Mouse (Mus musculus) kidney, adult 2 months (tissue): ENCODE data around the gene Med15. TPM values are rescaled to one million over a fixed set of nuclear protein-coding genes. Genes with fewer than 3 reads are reported as not detected.

Source experiments
- DNase-seq: peaks from one replicate; pipeline ENCODE4 v3.0.0; 2021
- H3K27ac ChIP-seq: fragments of 200-500 bp; 2 replicates; pipeline ENCODE4 v1.5.1; 2012; ENCODE audit warnings: low read depth, low read length, control low read depth, inconsistent platforms; ENCODE audit not compliant: insufficient read depth
- H3K27me3 ChIP-seq: fragments of 200-500 bp; replicated peaks from 2 replicates; pipeline ENCODE4 v1.6.1; 2012; ENCODE audit warnings: mild to moderate bottlenecking, moderate library complexity, low read length, inconsistent platforms; ENCODE audit not compliant: control insufficient read depth, insufficient read depth
- H3K36me3 ChIP-seq: fragments of 200-500 bp; 2 replicates; pipeline ENCODE4 v1.6.1; 2012; ENCODE audit warnings: mild to moderate bottlenecking, moderate library complexity, low read length, inconsistent platforms; ENCODE audit not compliant: control insufficient read depth, insufficient read depth
- H3K4me1 ChIP-seq: fragments of 200-500 bp; 2 replicates; pipeline ENCODE4 v1.6.1; 2011; ENCODE audit warnings: low read length; ENCODE audit not compliant: control insufficient read depth, insufficient read depth
- H3K4me3 ChIP-seq: fragments of 200-500 bp; 2 replicates; pipeline ENCODE4 v1.5.1; 2011; ENCODE audit warnings: mild to moderate bottlenecking, low read depth, low read length, control low read depth; ENCODE audit not compliant: insufficient read depth
- CTCF ChIP-seq: fragments of 200-500 bp; conservative IDR thresholded peaks from 2 replicates; pipeline ENCODE4 v1.5.1; 2011; ENCODE audit warnings: low read depth, mild to moderate bottlenecking, control low read depth, low read length, moderate library complexity, mixed read lengths; ENCODE audit not compliant: insufficient read depth, insufficient read length
- POLR2A ChIP-seq: fragments of 200-500 bp; IDR thresholded peaks from one replicate; pipeline ENCODE4 v1.6.1; 2011; ENCODE audit warnings: low read depth, low read length, control low read depth
- WGBS: fragments of 180-500 bp; shearing (Covaris S2); methylation state at CpG from one replicate; pipeline ENCODE4 v1.1.7; 2018; 5-methylcytosine and 5-hydroxymethylcytosine counted together
- polyA plus RNA-seq: library from polyadenylated mRNA; depleted of rRNA; stranded (reverse); fragments of >200 nt; gene quantifications from 2 replicates; pipeline ENCODE4 v1.2.3, GENCODE M21; 2012

Med15 gene
- polyA plus RNA-seq, 1 experiment: 48.6 TPM

GRCm38 (mm10) chr16:17649925-17650605, 82.6 kb downstream of the Med15 start:
- TF ChIP-seq POLR2A: no peak
- no peak for TF ChIP-seq CTCF
- H3K36me3 ChIP-seq: no peaks in the 10 kb centered on the region; the same call in none of the 2 replicates
- H3K27me3 ChIP-seq: no peaks in the 10 kb centered on the region
- WGBS: 88% methylated on average over 16 of the region's 16 CpGs
- no peak for DNase-seq
- H3K4me3 ChIP-seq: no peak overlapping the region
- no peak overlapping the region for H3K27ac ChIP-seq
- H3K4me1 ChIP-seq: no peaks in the 10 kb centered on the region; the same call in 1 of the 2 replicates

DNA sequence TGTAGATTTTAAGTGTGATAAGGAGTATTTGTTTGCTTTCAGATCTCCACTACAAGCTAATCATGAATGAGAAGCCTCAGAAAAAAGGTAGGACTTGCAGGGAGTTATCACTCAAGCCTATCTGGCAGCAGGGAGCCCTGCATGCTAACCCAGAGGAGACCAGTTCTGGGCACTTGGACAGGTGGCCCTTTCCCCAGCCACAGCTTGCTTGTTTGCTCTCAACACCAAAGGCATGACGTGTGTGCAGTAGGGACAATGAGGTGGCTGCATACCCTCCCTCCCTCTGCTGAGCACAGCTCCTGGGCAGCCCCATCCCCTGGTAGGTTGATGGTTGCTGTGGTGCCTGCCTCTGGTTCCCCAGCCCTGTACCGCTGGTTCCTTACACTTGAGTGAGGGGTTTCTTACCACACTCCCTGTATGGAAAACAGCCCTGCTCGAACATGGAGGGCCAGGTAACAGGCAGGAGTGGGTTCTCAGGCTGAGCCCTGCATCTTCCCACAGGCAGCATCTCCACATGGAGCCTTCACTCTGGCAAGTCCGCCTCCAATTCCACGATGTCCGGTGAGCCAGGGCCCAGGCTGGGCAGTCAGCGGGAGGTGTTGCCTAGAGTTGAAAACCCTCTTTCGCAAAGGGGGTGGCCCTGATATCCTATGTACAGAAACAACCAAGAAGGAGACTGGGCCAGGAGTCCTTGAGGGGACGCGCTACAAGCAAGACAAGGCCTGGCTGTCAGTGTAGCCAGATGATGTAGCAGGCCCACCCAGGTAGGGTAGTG, 84.9 kb downstream of the Med15 start:
- Histone ChIP-seq H3K4me1 (no peaks in the 10 kb centered on the region; the same call in 1 of the 2 replicates), H3K4me3 (no peak overlapping the region), H3K36me3 (no peaks in the 10 kb centered on the region; the same call in 1 of the 2 replicates), H3K27me3 (no peaks in the 10 kb centered on the region), H3K27ac (no peak overlapping the region)
- 93% methylated on average over 10 of the region's 10 CpGs for WGBS
- no peak for TF ChIP-seq POLR2A
- no peak for TF ChIP-seq CTCF
- no peak for DNase-seq

GRCm38 (mm10) chr16:17647156-17647555, 85.5 kb downstream of the Med15 start:
- WGBS: 71% methylated on average over 1 of the region's 1 CpGs
- H3K4me3 ChIP-seq: no peak overlapping the region
- DNase-seq: no peak
- no peaks in the 10 kb centered on the region for H3K27me3 ChIP-seq
- TF ChIP-seq POLR2A: no peak
- no peak for TF ChIP-seq CTCF
- H3K4me1 ChIP-seq: no peaks in the 10 kb centered on the region; the same call in 1 of the 2 replicates
- no peaks in the 10 kb centered on the region; the same call in 1 of the 2 replicates for H3K36me3 ChIP-seq
- no peak overlapping the region for H3K27ac ChIP-seq

DNA sequence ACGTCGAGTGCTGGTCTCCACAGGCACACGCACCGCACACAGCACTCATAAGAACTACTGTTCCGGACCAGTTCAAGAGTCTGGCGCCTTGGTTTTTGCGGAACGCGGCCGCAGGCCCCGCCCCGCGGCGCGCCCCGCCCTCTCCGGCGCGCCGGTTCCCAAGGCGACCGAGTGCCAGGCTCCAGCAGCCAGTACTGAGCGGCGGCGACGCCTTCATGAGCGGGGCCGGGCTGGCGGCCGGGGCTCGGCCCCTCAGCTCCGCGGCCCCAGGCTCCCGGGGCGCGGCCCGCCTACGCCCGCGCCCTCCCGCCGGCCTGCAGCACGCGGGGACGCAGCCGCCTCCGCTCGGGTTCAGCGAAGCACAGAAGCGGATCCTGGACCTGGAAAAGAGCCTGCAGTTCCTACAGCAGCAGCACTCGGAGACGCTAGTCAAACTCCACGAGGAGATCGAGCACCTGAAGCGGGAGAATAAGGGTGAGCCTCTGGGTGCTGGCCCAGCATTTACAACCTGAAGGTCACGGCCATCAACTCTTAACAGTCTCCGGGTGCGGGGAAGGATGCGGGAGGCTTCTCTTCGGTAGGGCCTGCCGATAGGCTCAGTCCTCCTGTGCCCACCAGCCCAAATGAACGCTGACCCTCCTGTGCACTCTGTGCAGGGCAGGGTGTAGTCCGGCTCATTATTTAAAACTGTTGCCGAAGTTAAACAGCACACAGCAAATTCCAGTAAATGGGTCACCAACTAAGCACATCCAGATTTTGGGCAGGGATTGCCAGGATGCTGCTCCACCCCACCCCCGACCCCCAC, 86.2 kb downstream of the Med15 start, which contains the start of gene Ccdc74a:
Gene Ccdc74a (plus strand): TSS at position 161 of the 805 bp plus-strand sequence.
- H3K4me3 ChIP-seq: peak within 1 kb of the TSS; percentile 56
- H3K27ac ChIP-seq: no peak within 1 kb of the TSS
- 2% methylated on average over 65 of the region's 65 CpGs for WGBS

DNA sequence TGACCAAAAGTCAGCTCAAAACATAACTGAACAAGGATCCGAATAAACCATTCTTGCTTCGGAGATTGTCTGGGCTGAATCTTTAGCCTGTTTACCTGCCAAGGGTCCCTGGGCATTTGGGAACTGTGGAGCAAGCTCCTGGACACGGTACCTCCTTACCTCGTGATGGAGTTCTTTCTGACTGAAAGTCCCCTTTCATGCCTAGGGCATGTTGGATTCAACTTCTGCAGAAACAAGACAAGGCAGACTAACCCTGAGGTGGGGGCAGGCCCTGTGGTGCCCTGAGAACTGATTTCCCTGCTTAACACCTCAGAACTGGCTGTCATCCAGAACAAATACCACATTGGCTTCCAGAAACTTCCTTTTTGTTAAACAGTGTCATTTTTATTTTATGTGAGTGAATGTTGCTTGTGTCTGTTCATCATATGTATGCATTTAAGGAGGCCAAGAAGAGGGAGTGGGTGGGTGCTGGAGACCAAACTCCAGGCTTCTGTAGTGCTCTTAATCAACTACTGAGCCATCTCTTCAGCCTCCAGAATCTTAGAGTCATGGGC, 89.2 kb downstream of the Med15 start:
- Histone ChIP-seq H3K4me3 (no peak overlapping the region), H3K27ac (no peak overlapping the region), H3K4me1 (no peaks in the 10 kb centered on the region; the same call in 1 of the 2 replicates), H3K36me3 (no peaks in the 10 kb centered on the region; the same call in 1 of the 2 replicates), H3K27me3 (no peaks in the 10 kb centered on the region)
- TF ChIP-seq CTCF (no peak), POLR2A (no peak)
- no peak for DNase-seq
- WGBS: 86% methylated on average over 4 of the region's 4 CpGs

More for the DNA sequence above, 86.2 kb downstream of the Med15 start, which contains the start of gene Ccdc74a:
- no peaks in the 10 kb centered on the region; the same call in 1 of the 2 replicates for H3K4me1 ChIP-seq
- no peaks in the 10 kb centered on the region for H3K27me3 ChIP-seq
- peak; percentile 92 for DNase-seq
- TF ChIP-seq POLR2A (no peak), CTCF (no peak)
- H3K36me3 ChIP-seq: no peaks in the 10 kb centered on the region; the same call in 1 of the 2 replicates

GRCm38 (mm10) chr16:17642311-17642710, 90.4 kb downstream of the Med15 start:
- Histone ChIP-seq H3K36me3 (no peaks in the 10 kb centered on the region; the same call in 1 of the 2 replicates), H3K27ac (no peak overlapping the region), H3K4me1 (no peaks in the 10 kb centered on the region; the same call in 1 of the 2 replicates), H3K27me3 (no peaks in the 10 kb centered on the region), H3K4me3 (no peak overlapping the region)
- 86% methylated on average over 8 of the region's 8 CpGs for WGBS
- TF ChIP-seq CTCF: no peak
- no peak for TF ChIP-seq POLR2A
- no peak for DNase-seq
